Mouse (Mus musculus) spleen, adult 2 months (tissue): ENCODE measurements at regions not wholly inside any gene's neighbourhood (a gene's known extent, or its start where the extent isn't known, plus 50 kb on each side); places are given as distances from the start of the nearest gene placed in this dataset.
"Not testable (repeated sequence)": the region's sequence is repeated elsewhere in the genome, so short reads cannot be mapped to it uniquely, and the experiment has no call there.

ENCODE experiments used
- CTCF ChIP-seq: fragments of 200-500 bp; IDR thresholded peaks from 2 replicates; pipeline ENCODE4 v1.5.1; 2011; ENCODE audit warnings: mild to moderate bottlenecking, inconsistent platforms; ENCODE audit not compliant: insufficient read depth, insufficient read length, insufficient replicate concordance; ENCODE audit errors: extremely low read depth
- POLR2A ChIP-seq: fragments of 200-500 bp; IDR thresholded peaks from 2 replicates; pipeline ENCODE4 v1.6.1; 2011; ENCODE audit warnings: low read depth, low read length, inconsistent platforms

DNA sequence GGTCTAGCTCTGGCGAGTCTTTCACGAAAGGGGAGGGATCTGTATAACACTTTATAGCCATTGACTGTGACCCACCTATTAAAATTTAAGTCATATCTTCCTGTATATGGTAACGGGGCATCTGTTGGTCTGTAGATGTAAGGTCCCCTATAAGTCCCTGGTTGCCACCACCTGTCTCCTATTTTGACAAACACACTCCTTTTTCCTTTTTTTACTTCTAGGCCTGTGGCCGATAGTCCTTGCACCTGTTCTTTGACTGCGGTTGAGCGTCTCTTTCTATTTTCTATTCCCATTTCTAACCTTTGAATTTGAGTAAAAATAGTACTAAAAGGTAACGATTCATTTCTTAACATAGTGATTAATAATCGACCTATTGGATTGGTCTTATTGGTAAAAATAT, 1042.7 kb upstream of the Sel1l start:
- TF ChIP-seq CTCF, POLR2A: not testable (repeated sequence)
